Mouse (Mus musculus): ENCODE data around the gene Hoxa7. TPM values are rescaled to one million over a fixed set of nuclear protein-coding genes. Genes with fewer than 3 reads are reported as not detected.

The Hoxa7 gene
- polyA plus RNA-seq, 1 experiment from 2014 or later: 25.2 TPM

- no peak for ATAC-seq (ENCODE audit: low FRiP score)
- H3K9me3 ChIP-seq (ENCODE audit: control insufficient read depth, low read length): no peaks in the 10 kb centered on the region
- H3K4me1 ChIP-seq (replicated peaks; ENCODE audit: control insufficient read depth, insufficient read depth, low read length): peaks cover 17% of the 10 kb centered on the region
- no peaks in the 10 kb centered on the region for H3K36me3 ChIP-seq (replicated peaks; ENCODE audit: control insufficient read depth, insufficient read depth)
- peak overlapping the region; percentile 71 for H3K4me3 ChIP-seq (replicated peaks; ENCODE audit: low read length)
- DNase-seq (ENCODE audit: low spot score): no peak
- H3K9ac ChIP-seq: peak overlapping the region; percentile 99
- H3K4me2 ChIP-seq (replicated peaks): peak overlapping the region; percentile 81
- H3K27ac ChIP-seq: peak overlapping the region; percentile 100
- H3K27me3 ChIP-seq (ENCODE audit: control insufficient read depth, insufficient read depth, low read length): peaks cover 91% of the 10 kb centered on the region
- 27% methylated on average over 1 of the region's 1 CpGs for WGBS
Observed at GRCm38 (mm10) chr6:52182793-52183192, 38.9 kb downstream of the Hoxa7 start.

GRCm38 (mm10) chr6:52182030-52182429 lies 39.6 kb downstream of the Hoxa7 start:
- Histone ChIP-seq H3K36me3 (replicated peaks; ENCODE audit: control insufficient read depth, insufficient read depth) (no peaks in the 10 kb centered on the region), H3K9ac (peak overlapping the region; percentile 99), H3K27ac (peak overlapping the region; percentile 100), H3K27me3 (ENCODE audit: control insufficient read depth, insufficient read depth, low read length) (peaks cover 92% of the 10 kb centered on the region), H3K4me1 (replicated peaks; ENCODE audit: control insufficient read depth, insufficient read depth, low read length) (peaks cover 17% of the 10 kb centered on the region), H3K4me3 (replicated peaks; ENCODE audit: low read length) (peak overlapping the region; percentile 71), H3K9me3 (ENCODE audit: control insufficient read depth, low read length) (no peaks in the 10 kb centered on the region), H3K4me2 (replicated peaks) (peak overlapping the region; percentile 81)
- no peak for ATAC-seq (ENCODE audit: low FRiP score)
- no peak for DNase-seq (ENCODE audit: low spot score)
- 21% methylated on average over 2 of the region's 2 CpGs for WGBS

GRCm38 (mm10) chr6:52180726-52181125 lies 40.9 kb downstream of the Hoxa7 start:
- peaks cover 84% of the 10 kb centered on the region for H3K27me3 ChIP-seq (ENCODE audit: control insufficient read depth, insufficient read depth, low read length)
- peak overlapping the region; percentile 99 for H3K9ac ChIP-seq
- no peaks in the 10 kb centered on the region for H3K9me3 ChIP-seq (ENCODE audit: control insufficient read depth, low read length)
- H3K4me2 ChIP-seq (replicated peaks): peak overlapping the region; percentile 81
- peak overlapping the region; percentile 71 for H3K4me3 ChIP-seq (replicated peaks; ENCODE audit: low read length)
- ATAC-seq (ENCODE audit: low FRiP score) (no peak), DNase-seq (ENCODE audit: low spot score) (no peak)
- H3K36me3 ChIP-seq (replicated peaks; ENCODE audit: control insufficient read depth, insufficient read depth): no peaks in the 10 kb centered on the region
- 6% methylated on average over 3 of the region's 3 CpGs for WGBS
- peak overlapping the region; percentile 100 for H3K27ac ChIP-seq
- peaks cover 17% of the 10 kb centered on the region for H3K4me1 ChIP-seq (replicated peaks; ENCODE audit: control insufficient read depth, insufficient read depth, low read length)

DNA sequence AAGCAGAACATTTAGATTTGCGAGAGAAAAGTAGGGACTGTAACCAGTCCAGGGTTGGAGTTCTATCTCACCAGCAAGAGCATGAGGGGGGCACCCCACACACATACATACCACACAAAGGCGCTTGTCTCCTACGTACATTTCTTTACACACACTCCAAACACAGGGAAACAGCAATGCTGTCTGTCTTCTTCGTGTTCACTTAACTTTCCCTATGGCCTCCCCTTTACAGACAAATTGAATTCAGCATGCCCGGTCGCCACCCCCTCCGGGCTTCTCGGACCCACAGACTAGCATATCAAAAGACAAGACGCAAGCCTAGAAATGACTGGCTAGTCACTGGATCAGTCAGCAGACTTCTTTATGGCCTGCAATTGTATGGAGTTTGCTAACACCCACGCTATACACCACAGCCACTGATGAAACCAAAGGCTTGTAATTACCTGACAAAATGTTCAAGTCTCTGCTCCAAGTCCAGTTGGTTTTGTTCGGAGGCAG lies 41.4 kb downstream of the Hoxa7 start:
- DNase-seq (ENCODE audit: low spot score): no peak
- WGBS: 1% methylated on average over 11 of the region's 11 CpGs
- Histone ChIP-seq H3K36me3 (replicated peaks; ENCODE audit: control insufficient read depth, insufficient read depth) (no peaks in the 10 kb centered on the region), H3K9me3 (ENCODE audit: control insufficient read depth, low read length) (no peaks in the 10 kb centered on the region), H3K4me2 (replicated peaks) (peak overlapping the region; percentile 81), H3K27me3 (ENCODE audit: control insufficient read depth, insufficient read depth, low read length) (peaks cover 80% of the 10 kb centered on the region), H3K4me3 (replicated peaks; ENCODE audit: low read length) (peak overlapping the region; percentile 71), H3K27ac (peak overlapping the region; percentile 100), H3K4me1 (replicated peaks; ENCODE audit: control insufficient read depth, insufficient read depth, low read length) (peaks cover 17% of the 10 kb centered on the region), H3K9ac (peak overlapping the region; percentile 99)
- no peak for ATAC-seq (ENCODE audit: low FRiP score)

- H3K27ac ChIP-seq: peak overlapping the region; percentile 100
- peak overlapping the region; percentile 81 for H3K4me2 ChIP-seq (replicated peaks)
Observed at GRCm38 (mm10) chr6:52179690-52180089, 42.0 kb downstream of the Hoxa7 start.

DNA sequence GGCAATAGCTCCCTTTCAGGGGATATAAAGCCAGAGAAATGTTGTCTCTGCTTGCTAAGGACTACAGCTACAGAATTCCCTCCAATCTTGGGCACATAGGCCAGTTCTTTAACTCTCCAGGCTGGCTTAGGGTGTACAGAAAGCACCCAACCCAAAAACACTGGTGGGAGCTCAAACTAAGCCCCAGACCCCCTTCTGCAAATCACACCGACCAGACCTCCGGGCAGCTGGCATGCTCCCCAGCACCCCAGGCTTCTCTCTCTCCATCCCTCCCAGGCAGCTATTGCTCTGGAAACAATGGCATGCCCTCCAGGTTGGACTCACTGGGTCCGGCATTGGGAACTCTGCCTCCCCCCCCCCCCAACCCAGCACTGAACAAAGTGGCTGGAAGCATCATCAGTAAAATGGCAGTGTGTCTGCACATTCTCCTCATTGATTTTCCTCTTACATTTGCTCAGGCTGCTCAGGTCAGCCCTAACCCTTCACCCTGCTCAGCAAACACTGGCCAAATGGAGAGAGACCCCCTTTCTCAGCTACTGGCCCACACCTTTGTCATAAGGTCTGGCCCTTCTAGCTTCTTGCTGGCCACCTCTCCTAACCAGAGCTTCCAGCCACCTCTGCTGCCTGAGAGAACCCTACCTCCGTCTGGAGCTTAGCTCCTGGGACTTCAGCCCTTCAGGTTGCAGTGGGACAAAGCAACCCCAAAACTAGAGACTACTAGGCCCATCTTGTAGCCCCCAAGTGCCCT lies 42.6 kb downstream of the Hoxa7 start:
- ATAC-seq (ENCODE audit: low FRiP score) (no peak), DNase-seq (ENCODE audit: low spot score) (no peak)
- Histone ChIP-seq H3K9ac (peak overlapping the region; percentile 99), H3K36me3 (replicated peaks; ENCODE audit: control insufficient read depth, insufficient read depth) (no peaks in the 10 kb centered on the region), H3K9me3 (ENCODE audit: control insufficient read depth, low read length) (no peaks in the 10 kb centered on the region), H3K4me2 (replicated peaks) (peak overlapping the region; percentile 81), H3K4me3 (replicated peaks; ENCODE audit: low read length) (peak overlapping the region; percentile 71), H3K27ac (peak overlapping the region; percentile 100), H3K27me3 (ENCODE audit: control insufficient read depth, insufficient read depth, low read length) (peaks cover 78% of the 10 kb centered on the region), H3K4me1 (replicated peaks; ENCODE audit: control insufficient read depth, insufficient read depth, low read length) (peaks cover 10% of the 10 kb centered on the region)
- WGBS: 0% methylated on average over 3 of the region's 4 CpGs

More at GRCm38 (mm10) chr6:52179690-52180089, 42.0 kb downstream of the Hoxa7 start:
- WGBS: under 1% methylated on average over 10 of the region's 10 CpGs
- Histone ChIP-seq H3K4me1 (replicated peaks; ENCODE audit: control insufficient read depth, insufficient read depth, low read length) (peaks cover 16% of the 10 kb centered on the region), H3K9ac (peak overlapping the region; percentile 99), H3K36me3 (replicated peaks; ENCODE audit: control insufficient read depth, insufficient read depth) (no peaks in the 10 kb centered on the region), H3K9me3 (ENCODE audit: control insufficient read depth, low read length) (no peaks in the 10 kb centered on the region), H3K4me3 (replicated peaks; ENCODE audit: low read length) (peak overlapping the region; percentile 71), H3K27me3 (ENCODE audit: control insufficient read depth, insufficient read depth, low read length) (peaks cover 78% of the 10 kb centered on the region)
- ATAC-seq (ENCODE audit: low FRiP score): no peak
- no peak for DNase-seq (ENCODE audit: low spot score)

- no peaks in the 10 kb centered on the region for H3K36me3 ChIP-seq (replicated peaks; ENCODE audit: control insufficient read depth, insufficient read depth)
- ATAC-seq (ENCODE audit: low FRiP score) (no peak), DNase-seq (ENCODE audit: low spot score) (no peak)
- no peaks in the 10 kb centered on the region for H3K9me3 ChIP-seq (ENCODE audit: control insufficient read depth, low read length)
- H3K27ac ChIP-seq: peak overlapping the region; percentile 100
- peaks cover 77% of the 10 kb centered on the region for H3K27me3 ChIP-seq (ENCODE audit: control insufficient read depth, insufficient read depth, low read length)
- peaks cover 8% of the 10 kb centered on the region for H3K4me1 ChIP-seq (replicated peaks; ENCODE audit: control insufficient read depth, insufficient read depth, low read length)
- peak overlapping the region; percentile 99 for H3K9ac ChIP-seq
- peak overlapping the region; percentile 71 for H3K4me3 ChIP-seq (replicated peaks; ENCODE audit: low read length)
- 1% methylated on average over 9 of the region's 9 CpGs for WGBS
- H3K4me2 ChIP-seq (replicated peaks): peak overlapping the region; percentile 81
Observed at GRCm38 (mm10) chr6:52177806-52178205, 43.8 kb downstream of the Hoxa7 start.

DNA sequence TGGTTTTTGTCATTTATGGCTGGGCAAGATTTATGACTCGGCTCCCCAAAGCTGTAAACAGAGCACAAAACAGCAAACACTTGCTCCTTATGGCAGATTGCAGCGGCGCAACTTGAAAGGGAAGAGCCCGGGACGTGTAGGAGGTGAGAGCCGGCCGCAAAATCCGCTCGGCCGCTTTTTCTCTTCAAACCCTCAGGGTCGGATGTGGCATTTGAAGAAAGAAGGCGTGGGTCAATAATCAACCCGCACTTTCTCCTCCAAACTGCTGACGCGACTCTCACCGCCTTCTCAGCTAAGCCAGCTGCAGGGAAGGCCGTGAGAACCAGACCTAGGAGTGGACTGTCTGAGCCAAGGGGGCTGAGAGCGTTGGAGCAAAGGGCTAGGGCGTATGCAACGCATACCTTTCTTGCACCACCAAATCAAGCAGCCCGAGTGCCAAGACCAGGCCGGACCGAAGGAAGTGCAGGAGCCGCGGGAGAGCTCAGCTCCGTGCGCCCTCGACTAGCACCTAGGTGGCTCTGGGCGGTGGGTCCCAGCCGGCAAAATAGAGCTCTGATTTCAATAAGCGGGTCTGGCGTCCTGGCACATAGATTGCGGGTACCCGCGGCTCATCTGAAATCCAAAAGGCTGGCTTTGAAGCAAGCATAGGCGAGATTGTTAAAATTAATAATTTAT lies 44.5 kb downstream of the Hoxa7 start, which contains the start of gene 5730596B20Rik:
Gene 5730596B20Rik, plus strand, starts transcription at position 438 of the 675 bp plus-strand sequence.
- H3K9ac ChIP-seq: peak within 1 kb of the TSS; percentile 99
- no peaks in the 10 kb centered on the region for H3K9me3 ChIP-seq (ENCODE audit: control insufficient read depth, low read length)
- ATAC-seq (ENCODE audit: low FRiP score): no peak
- H3K27me3 ChIP-seq (ENCODE audit: control insufficient read depth, insufficient read depth, low read length): peaks cover 77% of the 10 kb centered on the region
- peak within 1 kb of the TSS; percentile 81 for H3K4me2 ChIP-seq (replicated peaks)
- peaks cover 8% of the 10 kb centered on the region for H3K4me1 ChIP-seq (replicated peaks; ENCODE audit: control insufficient read depth, insufficient read depth, low read length)
- H3K4me3 ChIP-seq (replicated peaks; ENCODE audit: low read length): peak within 1 kb of the TSS; percentile 71
- DNase-seq (ENCODE audit: low spot score): no peak
- 1% methylated on average over 36 of the region's 36 CpGs for WGBS
- no peaks in the 10 kb centered on the region for H3K36me3 ChIP-seq (replicated peaks; ENCODE audit: control insufficient read depth, insufficient read depth)
- H3K27ac ChIP-seq: peak within 1 kb of the TSS; percentile 100

DNA sequence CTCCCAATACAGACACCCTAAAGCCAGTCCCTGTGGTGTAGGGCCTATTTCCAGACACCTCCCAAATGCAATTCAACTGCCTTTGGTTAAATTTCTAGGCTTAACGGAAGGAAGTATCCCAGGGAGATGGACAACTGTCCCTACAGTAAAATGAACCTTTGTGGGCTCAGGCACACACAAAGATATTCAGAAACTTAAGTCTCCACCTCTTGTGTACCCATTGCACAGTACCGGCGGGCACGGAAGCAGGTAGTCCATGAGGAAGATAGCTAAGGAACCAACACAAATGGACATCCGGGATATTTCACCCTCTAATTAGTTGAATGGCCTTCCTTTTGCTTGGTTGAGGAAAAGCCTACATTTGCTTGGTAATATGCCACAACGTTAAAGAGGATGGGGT lies 45.3 kb downstream of the Hoxa7 start:
- ATAC-seq (ENCODE audit: low FRiP score) (no peak), DNase-seq (ENCODE audit: low spot score) (no peak)
- 2% methylated on average over 6 of the region's 6 CpGs for WGBS
- Histone ChIP-seq H3K4me3 (replicated peaks; ENCODE audit: low read length) (peak overlapping the region; percentile 71), H3K9me3 (ENCODE audit: control insufficient read depth, low read length) (no peaks in the 10 kb centered on the region), H3K4me2 (replicated peaks) (peak overlapping the region; percentile 81), H3K9ac (peak overlapping the region; percentile 99), H3K27me3 (ENCODE audit: control insufficient read depth, insufficient read depth, low read length) (peaks cover 77% of the 10 kb centered on the region), H3K4me1 (replicated peaks; ENCODE audit: control insufficient read depth, insufficient read depth, low read length) (peaks cover 10% of the 10 kb centered on the region), H3K27ac (peak overlapping the region; percentile 100), H3K36me3 (replicated peaks; ENCODE audit: control insufficient read depth, insufficient read depth) (no peaks in the 10 kb centered on the region)
